Mouse (Mus musculus): Measurements from ENCODE around the gene Rab13. TPM values are rescaled to one million over a fixed set of nuclear protein-coding genes. Genes with fewer than 3 reads are reported as not detected.

Rab13 gene
- 10 to 100 TPM; 26.8 to 29.3 TPM for total RNA-seq (2021)
- long read RNA-seq, experiment 1, transcript Rab13-201 (8 exons, 1,107 nt), result major isoform, 10 of 18 reads
- long read RNA-seq, experiment 1, partial matches to known transcripts, result 5 of 18 reads
- long read RNA-seq, experiment 1, other reads (novel, unspliced or antisense), result 3 of 18 reads
- long read RNA-seq, experiment 2, transcript Rab13-201 (8 exons, 1,107 nt), result major isoform, 5 of 11 reads
- long read RNA-seq, experiment 2, partial matches to known transcripts, result 3 of 11 reads
- long read RNA-seq, experiment 2, other reads (novel, unspliced or antisense), result 3 of 11 reads

DNA sequence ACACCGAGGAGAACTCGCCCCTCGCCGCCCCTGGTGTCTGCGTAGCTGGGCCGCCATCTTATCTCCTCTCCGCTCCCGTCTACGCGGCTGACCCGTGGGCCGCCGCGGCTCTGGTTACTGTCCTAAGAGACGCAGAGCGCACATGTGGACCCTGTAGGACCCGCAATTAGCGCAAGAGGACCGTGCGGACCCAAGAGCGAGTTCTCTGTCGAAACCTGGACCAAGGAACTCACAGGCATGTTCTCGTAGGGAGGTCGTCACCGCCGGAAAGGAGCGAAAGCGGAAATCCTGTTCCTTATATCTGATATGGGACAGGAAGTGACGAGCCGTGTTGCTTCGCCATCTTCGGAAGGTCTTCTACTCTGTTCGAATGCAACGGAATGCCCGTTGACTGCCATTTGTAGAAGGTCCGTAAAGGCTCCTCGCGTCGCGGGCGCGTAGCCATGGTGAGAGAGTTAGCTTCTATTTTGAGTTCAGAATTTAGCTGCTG lies at the start of gene Rab13, which contains the start of gene Rps27:
TSS of gene Rab13 (plus strand) at position 319 of the 490 bp plus-strand sequence.
TSS of gene Rps27 (minus strand) at position 275 of the 490 bp plus-strand sequence.
- peak; percentile 57 to 80 for DNase-seq (ENCODE audit: low spot score in 2 of 2)

DNA sequence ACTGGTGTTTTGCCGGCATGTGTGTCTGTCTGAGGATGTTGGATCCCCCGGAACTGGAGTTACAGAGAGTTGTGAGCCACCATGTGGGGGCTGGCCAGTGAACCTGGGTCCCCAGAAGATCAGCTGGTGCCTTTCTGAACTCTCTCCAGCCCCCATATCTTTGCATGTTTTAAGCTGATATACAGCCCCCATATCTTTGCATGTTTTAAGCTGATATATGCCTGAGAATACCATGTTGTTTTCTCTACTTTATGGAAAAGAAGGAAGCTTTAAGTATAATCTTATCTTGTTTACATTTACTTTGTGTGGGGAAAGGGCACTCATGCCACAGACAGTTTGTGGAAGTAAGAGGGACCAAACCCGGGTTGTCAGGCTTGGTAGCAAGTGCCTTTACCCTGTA lies 33.9 kb upstream of the Rab13 start:
- no peak for DNase-seq (ENCODE audit: low spot score in 2 of 2)

DNA sequence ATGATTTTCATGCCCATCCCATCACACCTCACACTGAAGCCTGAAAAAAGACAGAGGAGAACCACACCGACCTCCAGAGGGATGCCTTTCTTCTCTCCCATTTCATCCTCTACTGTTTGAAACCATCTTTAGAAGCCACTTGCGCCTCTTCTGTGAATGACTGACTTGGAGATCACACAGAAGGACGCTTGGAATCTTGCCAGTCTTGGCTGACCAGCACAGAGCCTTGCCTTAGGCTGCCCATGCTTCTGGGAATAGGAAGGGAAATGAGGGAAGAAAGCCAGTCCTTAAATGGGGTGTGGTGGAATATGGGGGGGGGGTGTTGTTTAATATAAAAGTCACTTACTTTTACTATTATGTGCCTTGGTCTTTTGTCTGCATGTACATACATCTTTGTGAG lies 29.9 kb upstream of the Rab13 start:
- no peak for DNase-seq (ENCODE audit: low spot score in 2 of 2)

DNA sequence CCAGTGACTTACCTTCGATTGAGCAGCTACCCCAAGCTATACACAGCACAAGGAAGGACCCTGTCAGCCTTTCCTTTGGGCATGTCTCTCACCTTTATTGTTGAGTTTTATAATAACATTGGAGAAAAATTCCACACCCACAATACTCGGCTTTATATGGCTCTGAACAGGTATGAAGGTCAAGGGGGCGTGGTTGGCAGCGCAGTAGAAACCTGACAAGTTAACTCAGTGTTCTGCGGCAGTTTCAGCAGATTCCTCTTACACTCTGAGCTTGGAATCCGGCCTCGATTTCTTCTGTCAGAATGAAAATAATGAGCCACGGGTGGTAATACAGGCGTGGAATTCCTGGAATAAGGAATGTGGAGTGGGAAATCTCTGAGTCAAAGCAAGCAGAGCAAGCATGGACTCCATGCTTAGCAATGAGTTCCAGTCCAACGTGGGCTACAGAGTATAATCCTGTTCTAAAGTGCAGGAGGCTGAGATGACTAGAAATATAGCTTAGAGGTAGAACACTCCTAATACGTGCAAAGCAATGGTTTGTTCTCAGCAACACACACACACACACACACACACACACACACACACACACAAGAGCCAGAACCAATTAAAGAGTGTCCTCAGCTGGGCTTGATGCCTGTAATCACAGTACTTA lies 22.5 kb upstream of the Rab13 start:
- no peak for DNase-seq (ENCODE audit: low spot score in 2 of 2)

DNA sequence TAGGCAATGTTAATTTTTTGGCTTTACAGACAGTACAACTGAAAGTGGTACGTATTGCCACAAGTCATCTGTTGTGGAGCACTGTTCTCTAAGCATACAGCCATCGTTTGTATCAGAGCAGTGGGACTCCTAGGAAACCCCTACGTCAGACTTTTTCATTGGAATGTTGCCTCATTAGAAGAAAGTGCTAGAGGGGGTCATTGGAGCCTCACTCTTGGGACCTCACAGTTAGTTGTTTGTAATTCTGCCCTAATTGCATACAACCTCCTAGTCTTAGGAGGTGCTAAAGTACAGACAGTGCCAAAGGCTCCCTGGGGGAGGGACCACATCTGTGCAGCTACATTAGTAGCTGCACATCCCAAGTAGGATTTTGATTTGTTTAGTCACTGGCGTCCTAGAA lies 18.7 kb upstream of the Rab13 start:
- no peak for DNase-seq (ENCODE audit: low spot score in 2 of 2)

DNA sequence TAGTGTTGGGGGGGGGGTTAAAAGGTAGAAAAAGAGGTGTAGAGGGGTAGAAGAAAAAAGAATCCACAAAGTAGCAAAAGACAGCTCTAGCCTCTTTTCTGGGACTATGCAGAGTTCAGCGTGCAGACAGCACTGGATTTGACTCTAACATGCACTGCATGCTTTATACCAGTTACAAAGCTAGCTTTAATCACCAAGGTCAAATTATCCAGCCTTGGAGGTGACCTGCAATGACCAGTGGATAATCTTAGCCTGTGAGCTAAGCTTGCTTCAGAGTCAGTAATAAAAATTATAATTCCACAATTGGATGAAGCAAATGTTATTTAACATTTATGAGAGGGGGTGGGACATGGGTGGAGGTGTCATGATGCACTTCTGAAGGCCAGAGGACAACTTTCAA lies 17.9 kb upstream of the Rab13 start:
- no peak for DNase-seq (ENCODE audit: low spot score in 2 of 2)

DNA sequence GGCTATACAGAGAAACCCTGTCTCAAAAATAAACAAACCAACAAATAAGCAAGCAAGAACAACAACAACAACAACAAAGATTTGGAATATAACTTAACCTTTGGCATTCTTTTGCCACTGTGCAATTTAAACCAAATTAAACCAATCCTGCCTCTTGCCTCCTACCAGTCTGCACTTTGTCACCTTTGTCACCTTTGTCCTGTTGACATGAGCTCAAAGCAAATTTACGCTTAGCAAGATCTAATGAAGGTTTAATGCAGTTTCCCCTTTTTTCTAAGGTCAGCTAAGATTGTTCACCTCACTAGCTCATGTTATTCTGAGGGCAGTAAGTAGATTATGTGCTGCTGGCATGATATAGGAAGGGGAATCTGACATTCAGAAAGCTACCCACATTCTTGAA lies 15.9 kb upstream of the Rab13 start:
- DNase-seq (ENCODE audit: low spot score in 2 of 2), result no peak

DNA sequence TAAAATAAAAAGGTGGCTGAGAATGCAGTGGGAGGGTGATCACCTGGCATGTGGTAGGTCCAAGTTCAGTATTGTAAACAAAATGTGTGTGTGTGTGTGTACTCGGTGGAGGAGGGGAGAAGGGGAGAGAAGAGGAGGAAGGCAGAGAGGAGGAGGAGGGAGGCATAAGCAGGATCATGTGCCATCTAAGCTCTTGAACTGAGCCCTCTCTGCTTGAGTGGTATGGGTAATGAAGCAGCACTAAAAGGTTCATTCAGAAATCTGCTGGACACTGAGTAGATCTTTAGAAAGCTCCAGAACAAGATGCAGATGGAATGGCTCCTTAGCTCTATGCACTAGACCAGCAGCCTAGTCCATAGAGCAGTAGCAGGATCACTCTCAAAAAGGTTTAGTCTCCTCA lies 10.6 kb upstream of the Rab13 start:
- no peak for DNase-seq (ENCODE audit: low spot score in 2 of 2)

DNA sequence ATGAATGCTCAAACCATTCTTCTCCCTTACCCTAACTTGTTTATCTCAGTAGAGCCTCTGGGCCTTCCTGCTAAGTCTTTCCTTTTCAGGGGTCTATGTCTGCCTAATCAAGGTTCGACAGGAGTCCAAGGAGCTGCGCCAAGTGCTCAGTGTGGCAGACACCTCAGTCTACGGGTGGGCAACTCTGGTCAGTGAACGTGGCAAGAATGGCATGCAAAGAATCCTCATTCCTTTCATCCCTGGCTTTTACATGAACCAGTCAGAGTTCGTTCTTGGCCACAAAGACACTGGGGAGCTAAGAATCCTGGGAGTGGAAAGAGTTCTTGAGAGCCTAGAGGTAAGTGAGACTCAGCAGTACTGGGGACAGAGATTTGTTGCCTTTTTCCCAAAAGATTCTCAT lies 9.9 kb upstream of the Rab13 start:
- DNase-seq (ENCODE audit: low spot score in 2 of 2), result no peak

DNA sequence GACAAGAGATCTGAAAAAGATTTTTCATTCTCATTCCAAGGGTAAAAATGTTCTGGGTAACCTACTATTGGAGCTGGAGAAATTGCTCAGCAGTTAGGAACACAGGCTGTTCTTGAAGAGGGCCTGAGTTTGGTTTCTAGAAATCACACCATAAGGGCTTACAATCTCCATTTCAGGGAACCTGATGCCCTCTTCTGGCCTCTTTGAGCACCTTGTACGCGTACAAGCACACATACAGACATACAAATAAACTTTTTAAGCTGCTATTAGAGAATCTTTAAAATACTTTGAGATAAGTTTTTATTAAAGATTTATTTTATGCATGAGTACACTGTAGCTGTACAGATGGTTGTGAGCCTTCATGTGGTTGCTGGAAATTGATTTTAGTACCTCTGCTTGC lies 8.9 kb upstream of the Rab13 start:
- no peak for DNase-seq (ENCODE audit: low spot score in 2 of 2)

DNA sequence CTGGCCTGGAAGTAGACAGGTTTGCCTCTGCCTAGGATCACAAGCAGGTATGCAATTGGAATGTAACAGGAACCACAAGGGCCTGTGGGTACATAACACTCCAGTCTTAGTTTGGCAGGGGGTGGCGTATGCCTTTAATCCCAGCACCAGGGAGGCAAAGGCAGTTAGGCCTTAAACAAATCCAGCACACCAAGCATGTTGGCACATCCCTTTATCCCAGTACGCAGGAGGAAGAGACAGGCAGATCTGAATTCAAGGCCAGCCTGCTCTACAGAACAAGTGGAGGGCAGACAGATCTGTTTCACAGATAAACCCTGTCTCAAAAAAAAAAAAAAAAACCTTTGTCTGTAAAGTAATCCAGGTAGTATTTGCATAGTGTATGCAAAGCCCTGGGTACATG lies 4.8 kb upstream of the Rab13 start:
- DNase-seq (ENCODE audit: low spot score in 2 of 2), result no peak

DNA sequence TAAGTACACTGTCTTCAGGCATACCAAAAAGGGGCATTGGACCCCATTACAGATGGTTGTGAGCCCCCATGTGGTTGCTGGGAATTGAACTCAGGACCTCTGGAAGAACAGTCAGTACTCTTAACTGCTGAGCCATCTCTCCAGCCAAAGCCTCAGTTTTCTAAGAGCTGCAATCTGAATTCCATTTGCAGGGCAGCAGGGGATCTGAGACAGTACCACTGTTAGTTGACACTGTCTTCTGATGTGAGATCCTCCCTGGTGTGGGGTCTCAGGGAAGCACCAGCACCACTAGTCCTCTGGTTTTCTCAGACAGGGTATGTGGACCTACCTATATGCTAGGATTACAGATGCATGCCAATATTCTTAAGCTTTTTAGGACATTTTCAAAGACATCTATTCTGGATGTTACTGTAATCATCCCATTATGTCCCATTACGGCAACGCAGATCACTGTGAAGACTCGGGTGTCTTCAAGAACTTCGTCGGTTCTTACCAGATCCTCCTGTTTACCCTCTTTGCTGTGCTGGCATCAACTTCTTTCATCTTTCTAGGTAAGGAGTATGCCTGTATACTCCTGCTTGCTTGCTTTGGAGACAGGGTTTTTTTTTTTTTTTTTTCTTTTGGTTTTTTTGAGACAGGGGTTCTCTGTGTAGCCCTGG lies 3.5 kb upstream of the Rab13 start:
- DNase-seq (ENCODE audit: low spot score in 2 of 2), result no peak

DNA sequence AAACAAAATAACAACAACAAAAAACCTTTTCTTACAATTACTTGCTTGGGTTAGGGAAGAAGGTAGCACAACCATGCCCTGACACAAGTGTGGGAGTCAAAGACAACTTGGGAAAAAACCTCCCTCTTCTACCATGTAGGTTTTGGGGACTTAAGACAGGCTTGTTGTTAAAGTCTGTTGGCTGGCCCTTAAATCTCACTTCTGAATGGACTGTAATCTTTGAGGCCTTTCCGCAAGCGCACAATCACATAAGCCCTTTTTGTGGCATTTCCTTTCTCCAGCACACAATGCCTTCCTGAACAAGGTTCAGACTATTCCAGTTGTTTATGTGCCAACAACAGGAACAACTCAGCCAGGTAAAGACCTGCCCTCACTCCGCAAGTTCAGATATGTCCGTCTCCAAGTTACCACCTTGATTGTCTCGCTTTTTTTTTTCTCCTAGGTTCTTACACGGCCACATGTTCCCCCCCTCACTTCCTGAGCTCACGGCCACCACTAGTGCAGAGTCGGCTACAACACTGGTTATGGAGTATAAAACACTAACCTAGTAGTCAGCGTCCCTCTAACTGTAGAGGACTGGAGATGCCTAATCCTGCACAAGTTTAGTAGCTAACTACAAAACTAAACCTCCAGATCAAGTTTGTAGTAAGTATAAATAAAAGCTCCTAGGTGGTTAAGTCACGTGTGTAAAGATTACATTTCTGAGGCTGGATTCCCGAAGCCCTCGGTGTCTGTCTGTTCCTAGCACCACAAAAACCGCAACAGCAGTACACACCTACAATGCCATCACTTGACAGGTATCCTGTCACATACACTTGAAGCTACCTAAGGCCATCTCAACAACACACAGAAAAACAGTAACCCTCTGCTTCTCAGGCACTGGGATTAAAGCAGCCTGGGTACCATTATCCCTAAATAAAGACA lies 1.8 kb upstream of the Rab13 start:
- no peak for DNase-seq (ENCODE audit: low spot score in 2 of 2)

DNA sequence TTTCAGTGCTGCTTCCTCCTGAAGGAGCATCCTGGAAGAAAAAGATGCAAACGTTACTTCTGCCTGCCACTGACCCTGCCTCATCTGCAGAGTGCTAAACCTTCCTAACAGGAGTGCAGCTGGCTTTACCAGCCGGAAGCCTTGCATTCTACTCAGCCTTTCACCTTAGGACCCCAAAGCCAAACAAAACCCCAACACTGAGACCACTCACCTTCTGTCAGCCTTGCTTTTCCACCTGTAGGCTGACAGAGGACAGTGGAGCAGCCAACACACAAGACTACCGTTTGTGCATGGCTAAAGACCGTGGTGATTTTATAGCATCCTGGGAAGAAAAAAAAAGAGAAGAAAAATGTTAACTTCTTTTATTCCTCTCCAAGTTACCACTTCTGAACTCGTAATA lies 772 bp upstream of the Rab13 start:
- DNase-seq (ENCODE audit: low spot score in 2 of 2), result no peak

DNA sequence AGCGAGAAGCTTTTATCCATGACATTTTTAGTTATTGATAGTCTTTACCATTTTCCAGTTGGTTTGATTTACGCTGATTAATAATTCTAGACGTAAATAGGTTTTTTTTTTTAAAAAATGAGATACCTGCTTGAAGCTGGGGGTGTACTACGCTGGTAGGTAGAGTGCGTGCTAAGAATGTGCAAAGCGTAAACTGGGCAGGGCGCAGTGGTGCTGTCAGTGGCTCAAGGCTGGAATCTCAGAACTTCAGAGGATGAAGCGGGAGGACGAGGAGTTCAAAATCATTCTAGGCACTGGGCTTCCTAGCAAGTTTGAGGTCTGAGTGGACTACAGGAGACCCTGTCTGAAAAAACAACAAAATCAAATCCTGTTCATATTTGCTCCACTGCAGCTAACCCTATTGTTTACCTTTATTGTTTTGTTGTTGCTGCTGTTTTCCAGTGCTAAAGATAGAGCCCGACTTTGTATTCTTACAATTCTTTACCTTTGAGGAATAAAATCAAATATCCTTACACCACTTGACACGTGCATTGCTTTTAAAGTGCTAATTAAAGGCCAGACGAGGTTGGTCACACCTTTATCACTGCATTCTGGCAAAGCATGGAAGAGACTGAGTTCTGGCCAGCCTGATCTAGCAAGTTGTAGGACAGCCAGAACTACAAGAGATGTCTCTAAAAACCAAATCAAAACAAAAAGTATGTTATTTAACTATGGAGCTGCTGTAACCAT lies 625 bp downstream of the Rab13 start:
- no peak for DNase-seq (ENCODE audit: low spot score in 2 of 2)

DNA sequence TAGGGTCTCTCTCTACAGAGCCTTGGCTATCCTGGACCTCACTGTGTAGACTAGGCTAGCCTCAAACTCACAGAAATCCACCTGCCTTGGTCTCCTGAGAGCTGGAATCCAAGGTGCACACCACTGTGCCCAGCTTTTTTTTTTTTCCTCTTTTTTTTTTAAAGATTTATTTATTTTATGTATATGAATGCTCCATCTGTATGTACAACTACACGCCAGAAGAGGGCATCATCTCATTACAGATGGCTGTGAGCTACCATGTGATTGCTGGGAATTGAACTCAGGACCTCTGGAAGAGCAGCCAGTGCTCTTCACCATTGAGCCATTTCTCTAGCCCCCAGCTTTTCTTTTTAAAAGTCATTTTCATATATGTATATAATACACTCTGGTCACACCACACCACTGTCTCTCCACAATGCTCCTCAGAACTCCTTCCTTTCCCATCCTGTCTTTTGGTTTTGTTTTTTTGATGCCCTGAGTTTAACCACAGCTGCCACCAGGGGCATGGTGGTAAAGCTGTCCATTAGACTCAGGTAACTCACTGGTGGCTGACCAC lies 2.4 kb downstream of the Rab13 start:
- DNase-seq (ENCODE audit: low spot score in 2 of 2), result no peak

DNA sequence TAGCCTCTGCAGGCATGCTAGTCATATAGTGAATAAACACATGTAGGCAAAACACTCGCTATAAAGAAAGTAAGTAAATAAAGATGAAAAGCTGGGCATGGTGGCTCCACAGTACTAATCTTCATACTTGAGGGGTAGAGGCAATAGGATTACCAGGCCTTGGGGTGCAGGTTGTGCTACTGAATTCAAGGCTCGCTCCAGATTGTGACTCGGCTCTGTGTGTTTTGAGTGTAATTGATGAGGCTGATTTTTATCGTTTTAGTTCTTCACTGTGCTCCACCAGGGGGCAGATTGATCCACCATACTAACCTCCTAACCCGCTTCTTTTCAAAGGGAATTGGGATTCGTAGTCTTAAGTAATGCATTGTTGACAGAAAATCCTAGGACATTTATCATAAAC lies 6.6 kb downstream of the Rab13 start:
- peak in 1 of 2 experiments; percentile 49 for DNase-seq (ENCODE audit: low spot score in 2 of 2)

DNA sequence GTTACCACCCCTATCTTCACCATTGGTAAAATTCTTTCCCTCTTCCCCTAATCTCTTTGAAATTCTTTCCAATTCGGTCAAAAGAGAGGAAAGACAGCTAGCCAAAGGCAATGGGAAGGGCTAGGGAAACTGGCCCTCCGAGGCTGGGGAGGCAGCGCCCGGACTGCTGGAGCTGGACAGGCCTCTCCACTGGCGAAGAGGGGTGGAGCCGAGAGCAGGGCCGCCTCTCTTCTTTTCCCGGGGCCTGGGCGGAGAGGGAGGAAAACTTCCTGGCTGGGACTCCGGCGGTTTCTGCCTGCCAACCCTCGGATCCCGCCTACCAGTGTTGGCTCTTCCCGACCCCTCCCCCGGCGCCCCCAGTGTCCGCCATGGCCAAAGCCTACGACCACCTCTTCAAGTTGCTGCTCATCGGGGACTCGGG lies 7.0 kb downstream of the Rab13 start:
- peak; percentile 61 to 85 for DNase-seq (ENCODE audit: low spot score in 2 of 2)

DNA sequence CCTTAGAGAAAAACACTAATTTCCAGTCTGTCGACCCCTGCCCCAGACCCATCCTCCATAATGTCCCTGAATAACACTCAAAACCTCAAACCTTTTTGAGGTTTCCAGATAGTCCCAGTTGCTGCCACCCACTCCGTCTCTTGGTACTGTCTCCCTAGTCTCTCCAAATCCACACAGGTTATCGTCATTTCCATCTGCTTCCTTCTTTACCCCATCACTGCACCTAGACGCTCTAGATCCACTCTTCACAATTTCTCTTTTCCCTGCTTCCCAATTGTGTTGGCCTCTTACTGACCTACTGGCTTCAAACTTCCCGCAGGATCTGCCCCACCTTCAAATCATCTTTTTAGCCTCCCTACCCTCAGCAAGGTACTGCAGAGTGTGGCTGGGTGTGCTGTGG lies 7.6 kb downstream of the Rab13 start:
- DNase-seq (ENCODE audit: low spot score in 2 of 2), result no peak

DNA sequence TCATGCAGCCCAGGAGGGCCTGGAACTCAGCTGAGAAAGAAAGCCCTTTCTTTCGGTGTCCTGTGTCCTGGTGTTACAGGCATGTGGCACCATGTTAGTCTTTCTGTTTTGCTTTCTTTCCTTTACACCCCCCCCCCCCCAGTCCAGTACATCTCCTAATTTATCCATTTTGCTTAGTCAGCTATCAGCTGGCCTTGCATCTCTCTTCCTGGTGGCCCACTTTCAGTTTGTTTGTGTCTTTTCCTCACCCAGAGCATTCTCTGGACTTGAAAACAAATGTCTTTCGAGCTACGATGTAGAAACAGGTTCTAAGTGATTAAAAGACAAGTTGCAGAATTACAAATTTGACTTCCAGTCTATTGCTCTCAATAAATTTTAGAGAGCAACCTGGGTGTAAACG lies 9.0 kb downstream of the Rab13 start:
- DNase-seq (ENCODE audit: low spot score in 2 of 2), result no peak

All from gastrocnemius, postnatal 4 days (tissue).